In genomic region chr8:103964293-103964918, GRCm38 (mm10) we compare ENCODE assay signal across 9 mouse cellular contexts.
DNase-seq lines count a peak whose midpoint lies in the region; ATAC-seq and TF ChIP-seq lines count a peak whose summit lies in the region.
"Had no signal": no experiment of that assay in that cellular context is flagged by ENCODE, and none has a peak within 500 bp of the region (broad histone marks: within the 10 kb centered on the region; RNA-seq: fewer than 3 reads in every experiment).

No protein-coding gene starts in this region.

- no peaks in the 10 kb centered on the region for H3K36me3 ChIP-seq in kidney, postnatal 0 days (ENCODE audit: insufficient read depth, low read length)
- no peaks in the 10 kb centered on the region for H3K36me3 ChIP-seq in thymus, adult 2 months (ENCODE audit: control insufficient read depth, insufficient read depth, low read length)

- no peak overlapping the region for H3K27ac ChIP-seq in kidney, postnatal 0 days
- no peak overlapping the region for H3K27ac ChIP-seq in thymus, adult 2 months (ENCODE audit: control insufficient read depth, insufficient read depth, low read length)
- H3K27ac ChIP-seq: liver, embryonic 14.5 days had no signal

- no peaks in the 10 kb centered on the region for H3K4me1 ChIP-seq in kidney, postnatal 0 days (replicated peaks; ENCODE audit: insufficient read depth, low read length)
- H3K4me1 ChIP-seq in thymus, adult 2 months (replicated peaks; ENCODE audit: control insufficient read depth, insufficient read depth, low read length) = no peaks in the 10 kb centered on the region

- ATAC-seq in kidney, postnatal 0 days (replicated peaks; ENCODE audit: low FRiP score, low read depth) = no peak

- no peak for TF ChIP-seq POLR2A in thymus, adult 2 months (IDR thresholded peaks at IDR 0.05; ENCODE audit: control insufficient read depth, extremely low read depth, insufficient read depth, low read length, poor library complexity)

- no peak overlapping the region for H3K9ac ChIP-seq in kidney, postnatal 0 days (ENCODE audit: low read depth, low read length)
- H3K9ac ChIP-seq: liver, embryonic 14.5 days had no signal

- H3K4me2 ChIP-seq in kidney, postnatal 0 days (ENCODE audit: low read length) = no peak overlapping the region

- TF ChIP-seq CTCF in kidney, postnatal 0 days (IDR thresholded peaks at IDR 0.05; ENCODE audit: low read depth) = no peak
- TF ChIP-seq CTCF in thymus, adult 2 months (IDR thresholded peaks at IDR 0.05; ENCODE audit: borderline replicate concordance, control insufficient read depth, extremely low read depth, insufficient read depth, low read length, poor library complexity) = no peak

- no peaks in the 10 kb centered on the region for H3K9me3 ChIP-seq in kidney, postnatal 0 days (replicated peaks; ENCODE audit: low read length)

- H3K4me3 ChIP-seq in kidney, postnatal 0 days (replicated peaks; ENCODE audit: low read depth, low read length) = no peak overlapping the region
- no peak overlapping the region for H3K4me3 ChIP-seq in thymus, adult 2 months (ENCODE audit: control insufficient read depth, insufficient read depth, low read length)

- H3K27me3 ChIP-seq in kidney, postnatal 0 days (ENCODE audit: insufficient read depth, low read length) = no peaks in the 10 kb centered on the region
- H3K27me3 ChIP-seq in thymus, adult 2 months (ENCODE audit: control insufficient read depth, insufficient read depth, low read length) = no peaks in the 10 kb centered on the region

- peak; percentile 3 for DNase-seq in adrenal gland, adult 2 months
- DNase-seq in adrenal gland, adult 8-10 months = no peak
- DNase-seq in kidney, postnatal 0 days (ENCODE audit: low spot score) = peak; percentile 25
- DNase-seq in kidney, adult 11 months = no peak
- peak; percentile 62 for DNase-seq in testis, postnatal 10 days (ENCODE audit: low spot score)
- no peak for DNase-seq in testis, postnatal 14 days (ENCODE audit: low spot score)
- no peak for DNase-seq in thymus, adult 2 months
- no peak for DNase-seq in natural killer cell, adult 2 months (ENCODE audit: low spot score in 2 of 2)

- WGBS in kidney, postnatal 0 days = 65% methylated on average over 7 of the region's 7 CpGs
- WGBS in thymus, adult 2 months = 70% methylated on average over 7 of the region's 7 CpGs

Comparison
In these comparisons a context has a peak if more than half of its experiments do, and no peak if none do; other contexts are left out.
1. DNase-seq: peak in adrenal gland, adult 2 months (single experiment), kidney, postnatal 0 days (single experiment) and testis, postnatal 10 days (single experiment); none in adrenal gland, adult 8-10 months (single experiment), kidney, adult 11 months (single experiment), testis, postnatal 14 days (single experiment), thymus, adult 2 months (single experiment) and natural killer cell, adult 2 months (0 of 2).